8 mouse cellular contexts compared by ENCODE assay signal in the genomic region with DNA sequence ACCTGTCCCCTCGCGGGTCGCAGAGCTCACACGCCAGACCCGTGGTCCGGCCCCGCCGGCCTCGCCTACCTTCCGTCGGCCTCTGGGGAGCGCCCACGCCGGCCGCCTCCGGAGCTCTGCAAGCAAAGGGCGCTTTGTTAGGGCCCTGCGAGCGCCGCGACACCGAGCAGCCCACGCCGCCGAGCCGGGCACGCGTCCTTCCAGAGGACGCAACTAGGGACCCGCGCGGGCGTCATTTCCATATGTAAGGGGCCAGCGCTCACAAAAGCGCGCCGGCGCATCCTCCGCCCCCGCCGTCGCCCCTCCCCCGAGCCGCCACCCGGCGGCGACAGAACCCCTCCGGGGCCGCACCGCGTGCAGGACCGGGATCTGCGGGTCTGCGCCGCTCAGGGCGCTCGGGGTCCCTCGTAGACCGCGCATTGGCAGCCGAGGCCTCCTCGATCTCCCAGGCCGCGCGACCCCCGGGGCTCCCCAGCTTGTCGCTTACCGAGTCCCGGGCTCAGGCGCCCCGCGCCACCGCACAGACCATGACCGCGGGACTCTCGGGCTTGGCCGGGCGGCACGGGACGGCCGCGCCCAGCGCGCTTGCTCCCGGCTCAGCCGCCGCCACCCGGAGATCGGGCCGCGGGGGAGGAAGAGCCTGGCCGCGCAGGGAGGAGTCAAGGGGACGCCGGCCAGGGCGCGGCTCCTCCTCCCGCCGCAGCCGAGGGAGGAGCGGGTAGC. TPM values are rescaled to one million over a fixed set of nuclear protein-coding genes. Genes with fewer than 3 reads are reported as not detected.
DNase-seq lines count a peak whose midpoint lies in the region; ATAC-seq and TF ChIP-seq lines count a peak whose summit lies in the region.

No protein-coding gene starts in this region.

- peak; percentile 86 for ATAC-seq in embryonic facial prominence, embryonic 14.5 days (ENCODE audit: low read depth)
- ATAC-seq in liver, embryonic 12.5 days: peak; percentile 89

- TF ChIP-seq CTCF in bone marrow, adult 2 months (IDR thresholded peaks at IDR 0.05; ENCODE audit: control insufficient read depth, insufficient read depth, low read length): no peak

- TF ChIP-seq POLR2A in bone marrow, adult 2 months (IDR thresholded peaks at IDR 0.05; ENCODE audit: borderline replicate concordance, control insufficient read depth, low read depth, low read length): peak; percentile 56; the same call in 1 of the 2 replicates

- peaks cover 6% of the 10 kb centered on the region for H3K4me1 ChIP-seq in bone marrow, adult 2 months (ENCODE audit: control insufficient read depth, insufficient read depth, low read length)
- peaks cover 12% of the 10 kb centered on the region for H3K4me1 ChIP-seq in embryonic facial prominence, embryonic 14.5 days (ENCODE audit: control insufficient read depth, insufficient read depth, low read length)
- H3K4me1 ChIP-seq in liver, embryonic 12.5 days: peaks cover 32% of the 10 kb centered on the region

- peak overlapping the region; percentile 91 for H3K9ac ChIP-seq in embryonic facial prominence, embryonic 14.5 days (ENCODE audit: low read depth, low read length)
- H3K9ac ChIP-seq in liver, embryonic 12.5 days: peak overlapping the region; percentile 79

- under 1% methylated on average over 101 of the region's 101 CpGs for WGBS in bone marrow, adult 2 months
- under 1% methylated on average over 21 of the region's 101 CpGs for WGBS in embryonic facial prominence, embryonic 14.5 days
- under 1% methylated on average over 93 of the region's 101 CpGs for whole genome bisulfite sequencing in liver, embryonic 12.5 days (ENCODE audit: insufficient replicate concordance)

- peak overlapping the region; percentile 88 for H3K4me3 ChIP-seq in bone marrow, adult 2 months (replicated peaks; ENCODE audit: control insufficient read depth, low read depth, low read length)
- H3K4me3 ChIP-seq in embryonic facial prominence, embryonic 14.5 days (ENCODE audit: low read depth, low read length): peak overlapping the region; percentile 93
- peak overlapping the region; percentile 76 for H3K4me3 ChIP-seq in liver, embryonic 12.5 days

- H3K36me3 ChIP-seq in embryonic facial prominence, embryonic 14.5 days (ENCODE audit: control insufficient read depth, insufficient read depth, low read length): no peaks in the 10 kb centered on the region
- no peaks in the 10 kb centered on the region for H3K36me3 ChIP-seq in liver, embryonic 12.5 days
- H3K36me3 ChIP-seq in splenic B cell, adult 2 months (ENCODE audit: control insufficient read depth, insufficient read depth, low read length, poor library complexity, severe bottlenecking): no peaks in the 10 kb centered on the region

- H3K27me3 ChIP-seq in embryonic facial prominence, embryonic 14.5 days (replicated peaks; ENCODE audit: control insufficient read depth, insufficient read depth, low read length): no peaks in the 10 kb centered on the region; the same call in 1 of the 2 replicates
- peaks cover 57% of the 10 kb centered on the region for H3K27me3 ChIP-seq in liver, embryonic 12.5 days (replicated peaks)
- H3K27me3 ChIP-seq in splenic B cell, adult 2 months (ENCODE audit: control insufficient read depth, insufficient read depth, low read length, poor library complexity, severe bottlenecking): no peaks in the 10 kb centered on the region

- H3K9me3 ChIP-seq in embryonic facial prominence, embryonic 14.5 days (ENCODE audit: control insufficient read depth, low read length): no peaks in the 10 kb centered on the region
- H3K9me3 ChIP-seq in liver, embryonic 12.5 days (replicated peaks): no peaks in the 10 kb centered on the region

- peak; percentile 71 to 78 for DNase-seq in B cell, adult 2 months
- peak; percentile 83 for DNase-seq in embryonic facial prominence, embryonic 14.5 days (ENCODE audit: low spot score)
- peak; percentile 76 for DNase-seq in heart, adult 8-10 months (ENCODE audit: low spot score)
- peak; percentile 54 to 56 for DNase-seq in kidney, adult 8-10 months
- peak; percentile 76 for DNase-seq in naive thymus-derived CD4-positive, alpha-beta T cell, adult 2 months (ENCODE audit: low read depth)
- DNase-seq in splenic B cell, adult 2 months (ENCODE audit: low read depth, low spot score): peak; percentile 74

- H3K4me2 ChIP-seq in embryonic facial prominence, embryonic 14.5 days (ENCODE audit: low read depth, low read length): peak overlapping the region; percentile 96
- H3K4me2 ChIP-seq in liver, embryonic 12.5 days: peak overlapping the region; percentile 99

- peak overlapping the region; percentile 98 for H3K27ac ChIP-seq in bone marrow, adult 2 months (ENCODE audit: control insufficient read depth, insufficient read depth, low read depth, low read length, poor library complexity)
- peak overlapping the region; percentile 82 for H3K27ac ChIP-seq in embryonic facial prominence, embryonic 14.5 days (replicated peaks; ENCODE audit: low read depth, low read length)
- H3K27ac ChIP-seq in liver, embryonic 12.5 days: peak overlapping the region; percentile 66; the same call in 1 of the 2 replicates

RNA-seq across cellular contexts. Expression of a gene that starts 2.0 kb away (rescaled TPM):
- polyA plus RNA-seq in bone marrow, adult 2 months (2011; ENCODE audit: insufficient read depth, insufficient read length, low replicate concordance, missing spikeins): 19.3 and 28.5 TPM in 2 replicates
- 17.0 and 19.2 TPM in 2 replicates for polyA plus RNA-seq in embryonic facial prominence, embryonic 14.5 days (2014; fragmentation: Nextera tagmentation; extraction: Ambion mirVana)
- 10 to 100 TPM; 13.1 to 17.0 (median 14.7) TPM for total RNA-seq in heart, adult 8-10 months (2022)
- 4.0 and 4.4 TPM in 2 replicates for polyA plus RNA-seq in liver, embryonic 12.5 days (2016; fragmentation: Nextera tagmentation; extraction: Ambion mirVana)

RNA-seq across cellular contexts. Expression of a gene that starts 42.4 kb away (rescaled TPM):
- polyA plus RNA-seq in bone marrow, adult 2 months (2011; ENCODE audit: insufficient read depth, insufficient read length, low replicate concordance, missing spikeins): 1.6 TPM in 1 of 2 replicates, not detected in the other
- 0.17 and 0.39 TPM in 2 replicates for polyA plus RNA-seq in embryonic facial prominence, embryonic 14.5 days (2014; fragmentation: Nextera tagmentation; extraction: Ambion mirVana)
- total RNA-seq in heart, adult 8-10 months (2022): not detected
- not detected in 2 replicates for polyA plus RNA-seq in liver, embryonic 12.5 days (2016; fragmentation: Nextera tagmentation; extraction: Ambion mirVana)

Comparison
In these comparisons a context has a peak if more than half of its experiments do, and no peak if none do; other contexts are left out.
1. Peak in every context shown above with its lines: DNase-seq, ATAC-seq, H3K4me3 ChIP-seq and H3K27ac ChIP-seq.